Mouse (Mus musculus): ENCODE results near the gene Gm21985.
A peak's percentile ranks its signal among the peaks of the same experiment; 100 is the strongest.
"Not testable (repeated sequence)": the region's sequence is repeated elsewhere in the genome, so short reads cannot be mapped to it uniquely, and the experiment has no call there.

The Gm21985 gene

DNA sequence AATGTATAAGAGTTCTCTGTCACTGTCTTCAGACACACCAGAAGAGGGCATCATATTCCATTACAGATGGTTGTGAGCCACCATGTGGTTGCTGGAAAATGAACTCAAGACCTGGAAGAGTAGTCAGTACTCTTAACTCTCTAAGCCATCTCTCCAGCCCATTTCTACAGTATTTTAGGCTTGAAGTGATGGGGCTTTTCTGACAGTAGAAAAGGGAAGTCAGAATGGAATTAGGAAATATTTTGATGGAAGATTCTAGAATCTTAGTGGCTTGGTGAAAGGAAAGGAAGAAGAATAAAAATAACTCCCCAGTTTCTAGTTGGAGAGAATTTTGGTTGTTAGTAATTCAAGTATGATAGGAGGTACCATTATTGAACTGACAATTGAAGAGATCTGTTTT is 127.8 kb downstream of the Gm21985 start:
- DNase-seq (ENCODE audit: low spot score), result no peak

DNA sequence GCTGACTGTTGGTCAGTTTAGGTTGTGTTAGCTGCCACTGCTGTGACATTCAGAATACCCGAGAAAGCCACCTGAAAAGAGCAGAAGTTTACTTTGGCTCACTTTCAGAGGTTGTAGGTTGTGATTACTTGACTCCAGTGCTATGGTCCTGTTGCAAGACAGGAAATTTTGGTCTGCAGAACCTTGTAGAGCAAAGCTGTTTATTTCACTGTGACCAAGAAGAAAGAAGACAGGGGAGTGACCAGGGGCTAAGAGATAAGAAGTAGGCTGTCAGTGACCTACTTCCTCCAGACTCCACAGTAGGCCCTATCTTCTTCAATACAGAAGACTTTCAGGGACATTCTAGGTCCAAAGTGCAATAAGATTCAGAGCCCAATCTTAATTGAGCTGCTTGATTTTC is 130.5 kb downstream of the Gm21985 start:
- DNase-seq (ENCODE audit: low spot score), result no peak

- no peak for DNase-seq (ENCODE audit: low spot score)
Measured at GRCm38 (mm10) chr2:112407030-112407429, 140.9 kb downstream of the Gm21985 start.

DNA sequence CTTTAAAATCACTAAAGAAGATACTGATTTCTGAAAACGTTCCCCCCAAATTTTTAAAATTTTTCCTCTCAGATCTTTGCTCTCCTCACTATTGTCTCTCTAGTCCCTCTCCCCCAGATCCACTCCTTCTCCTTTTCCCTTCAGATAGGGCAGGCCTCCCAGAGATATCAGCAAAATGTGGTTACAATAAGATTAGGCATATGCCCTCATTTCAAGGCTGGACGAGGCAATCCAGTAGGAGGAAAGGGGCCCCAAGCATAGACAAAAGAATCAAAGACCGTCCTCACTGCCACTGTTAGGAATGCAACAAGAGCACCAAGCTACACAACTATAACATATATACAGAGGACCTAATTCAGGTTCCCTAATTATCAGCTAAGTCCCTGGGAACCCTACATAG is 159.2 kb downstream of the Gm21985 start:
- no peak for DNase-seq (ENCODE audit: low spot score)

GRCm38 (mm10) chr2:112428534-112428933 is 162.4 kb downstream of the Gm21985 start:
- DNase-seq (ENCODE audit: low spot score), result not testable (repeated sequence)

- DNase-seq (ENCODE audit: low spot score), result no peak
Measured at GRCm38 (mm10) chr2:112429665-112430064, 163.6 kb downstream of the Gm21985 start.

DNA sequence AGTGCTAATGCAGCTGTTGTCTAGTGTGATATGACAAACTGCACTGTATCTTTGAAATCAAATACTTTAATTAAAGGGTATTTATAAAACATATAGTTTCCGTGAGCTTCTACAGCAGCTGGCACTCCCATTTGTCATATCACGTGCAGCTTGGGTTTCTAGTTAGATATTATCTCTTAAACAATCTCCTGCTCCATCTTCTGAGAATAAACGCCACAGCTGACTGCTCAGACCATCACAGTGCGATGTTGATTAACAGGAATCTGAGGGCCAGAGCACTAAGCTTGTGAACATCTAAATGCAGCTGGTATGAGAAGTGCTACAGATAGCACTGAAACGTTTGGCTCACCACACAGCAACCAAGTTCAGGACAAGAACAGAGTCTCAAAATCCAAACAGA is 164.3 kb downstream of the Gm21985 start:
- DNase-seq (ENCODE audit: low spot score), result no peak

DNA sequence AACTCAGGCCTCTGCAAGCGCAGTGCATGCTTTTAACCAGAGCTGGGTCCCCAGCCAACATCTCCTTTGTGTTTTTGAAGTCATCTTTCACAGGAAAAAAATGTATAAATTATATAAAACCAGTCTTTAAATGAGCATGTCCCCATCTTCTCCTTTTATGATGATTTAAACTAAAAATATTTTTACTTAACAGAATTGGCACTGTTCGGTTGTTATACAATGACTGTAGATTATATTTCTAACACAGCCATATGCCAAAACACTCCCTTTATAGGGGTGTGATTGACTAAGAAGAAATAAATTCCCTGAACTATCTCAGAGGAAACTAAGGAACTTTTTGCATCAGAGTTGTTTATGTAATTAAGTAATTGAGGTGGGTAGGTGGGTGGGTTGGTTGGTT is 166.4 kb downstream of the Gm21985 start:
- no peak for DNase-seq (ENCODE audit: low spot score)

GRCm38 (mm10) chr2:112433359-112433758 is 167.2 kb downstream of the Gm21985 start:
- no peak for DNase-seq (ENCODE audit: low spot score)

- DNase-seq (ENCODE audit: low spot score), result no peak
Measured at GRCm38 (mm10) chr2:112436292-112436691, 170.2 kb downstream of the Gm21985 start.

- no peak for DNase-seq (ENCODE audit: low spot score)
Measured at GRCm38 (mm10) chr2:112437589-112437988, 171.5 kb downstream of the Gm21985 start.

GRCm38 (mm10) chr2:112443491-112443890 is 177.4 kb downstream of the Gm21985 start:
- no peak for DNase-seq (ENCODE audit: low spot score)

- no peak for DNase-seq (ENCODE audit: low spot score)
Measured at GRCm38 (mm10) chr2:112445511-112445910, 179.4 kb downstream of the Gm21985 start.

DNA sequence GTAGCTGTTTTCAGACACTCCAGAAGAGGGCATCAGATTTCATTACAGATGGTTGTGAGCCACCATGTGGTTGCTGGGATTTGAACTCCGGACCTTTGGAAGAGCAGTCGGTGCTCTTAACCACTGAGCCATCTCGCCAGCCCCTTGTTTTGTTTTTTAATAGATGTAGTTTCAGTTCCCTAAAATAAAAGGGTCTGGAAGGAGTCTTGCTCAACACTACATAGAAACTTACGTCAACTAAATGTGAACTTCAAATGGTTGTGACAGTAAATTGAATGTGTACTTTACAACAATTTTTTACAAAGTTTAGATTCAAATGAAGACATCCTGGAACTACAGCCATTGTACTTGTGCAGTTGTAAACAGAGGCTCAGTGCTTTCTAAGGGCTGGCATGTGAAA is 181.9 kb downstream of the Gm21985 start:
- not testable (repeated sequence) for DNase-seq (ENCODE audit: low spot score)

- no peak for DNase-seq (ENCODE audit: low spot score)
Measured at GRCm38 (mm10) chr2:112448510-112449059, 182.5 kb downstream of the Gm21985 start.

- DNase-seq (ENCODE audit: low spot score), result no peak
Measured at GRCm38 (mm10) chr2:112449597-112450296, 183.6 kb downstream of the Gm21985 start.

DNA sequence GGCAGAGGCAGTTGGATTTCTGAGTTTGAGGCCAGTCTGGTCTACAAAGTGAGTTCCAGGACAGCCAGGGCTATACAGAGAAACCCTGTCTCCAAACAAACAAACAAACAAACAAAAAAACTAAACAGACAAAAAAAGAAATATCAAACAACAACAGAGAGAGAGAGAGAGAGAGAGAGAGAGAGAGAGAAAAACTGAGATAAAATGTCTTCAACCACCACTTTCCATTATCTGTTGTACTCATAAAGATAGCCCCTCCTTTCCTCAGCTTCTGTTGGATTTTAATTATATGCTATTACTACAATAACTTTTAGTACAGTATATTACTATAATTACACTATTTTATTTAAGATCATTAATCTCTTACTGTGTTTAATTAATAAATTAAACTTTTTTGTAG is 186.4 kb downstream of the Gm21985 start:
- DNase-seq (ENCODE audit: low spot score), result not testable (repeated sequence)

DNA sequence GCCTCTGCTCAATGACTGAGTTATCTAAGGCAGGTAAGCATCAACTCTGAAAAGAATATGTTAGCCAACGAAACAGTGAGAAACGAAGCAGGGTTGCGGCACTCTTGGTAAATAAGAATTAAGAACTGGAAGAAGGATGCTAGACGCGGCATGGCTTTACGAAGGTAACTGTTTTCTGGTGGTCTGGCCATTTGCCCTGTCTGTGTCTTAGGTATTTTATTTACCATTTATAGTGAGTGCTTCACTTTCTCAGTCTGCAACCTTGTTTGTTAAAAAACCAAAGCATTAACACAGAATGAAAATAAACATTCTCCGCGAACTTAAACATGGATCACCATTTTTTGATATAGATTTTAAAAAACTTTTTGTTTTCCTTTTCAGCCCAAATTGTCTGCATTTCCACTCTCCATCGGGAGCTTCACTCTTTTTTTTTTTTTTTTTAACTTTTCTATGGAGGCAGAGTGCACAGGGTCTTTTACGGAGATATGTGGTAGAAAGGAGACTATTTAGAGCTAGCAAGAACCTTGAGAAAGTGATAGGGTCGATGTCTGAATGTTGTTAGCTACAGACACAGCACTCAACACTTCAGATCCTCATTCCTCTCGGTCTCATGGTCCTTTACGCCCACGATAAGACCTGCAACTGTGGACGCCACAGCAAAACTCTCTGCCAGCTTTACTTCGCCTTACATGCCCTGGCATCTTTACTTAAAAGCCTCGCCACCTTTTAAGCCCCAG is 188.2 kb downstream of the Gm21985 start:
- DNase-seq (ENCODE audit: low spot score), result no peak

DNA sequence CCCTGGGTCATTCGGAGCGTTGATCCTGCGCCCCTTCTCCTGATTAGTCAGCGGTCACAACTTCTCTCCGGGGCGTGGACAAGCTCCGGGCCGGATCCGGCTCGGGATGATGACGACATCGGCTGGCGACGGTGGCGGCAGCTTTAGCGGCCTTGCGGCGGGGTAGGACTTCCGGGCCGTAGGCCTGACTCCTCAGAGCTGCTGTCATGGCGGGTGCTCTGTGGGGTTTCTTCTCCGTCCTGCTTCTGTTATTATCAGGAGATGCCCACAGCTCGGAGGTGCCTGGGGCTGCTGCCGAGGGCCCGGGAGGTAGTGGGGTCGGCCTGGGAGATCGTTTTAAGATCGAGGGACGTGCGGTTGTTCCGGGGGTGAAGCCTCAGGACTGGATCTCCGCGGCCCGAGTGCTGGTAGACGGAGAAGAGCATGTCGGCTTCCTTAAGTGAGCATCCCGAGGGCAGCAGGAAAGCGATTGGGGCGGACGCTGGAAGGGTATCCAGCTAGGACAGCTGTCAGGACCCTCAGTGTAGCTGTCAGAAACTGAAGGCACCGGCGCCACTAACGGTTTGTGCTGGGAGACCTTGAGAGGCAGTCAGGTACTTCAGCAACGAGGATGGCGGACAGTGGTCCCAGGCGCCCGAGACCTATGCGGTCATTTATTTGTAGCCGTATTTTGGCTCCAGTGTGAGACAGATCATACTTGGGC is 188.9 kb downstream of the Gm21985 start, which contains the start of gene Emc7:
Gene Emc7 (plus strand): TSS at position 136 of the 703 bp plus-strand sequence.
- DNase-seq (ENCODE audit: low spot score), result peak; percentile 83
